Comparison of ENCODE assay signal across 13 mouse cellular contexts in genomic region chr4:55098366-55098765, GRCm38 (mm10).
"Had no signal": no experiment of that assay in that cellular context is flagged by ENCODE, and none has a peak within 500 bp of the region (broad histone marks: within the 10 kb centered on the region; RNA-seq: fewer than 3 reads in every experiment).

No protein-coding gene starts in this region.

- ATAC-seq: liver, embryonic 12.5 days; midbrain, embryonic 15.5 days had no signal

- H3K36me3 ChIP-seq: kidney, embryonic 15.5 days; limb, embryonic 15.5 days; liver, embryonic 12.5 days; lung, embryonic 15.5 days; midbrain, embryonic 15.5 days had no signal

- DNase-seq: kidney, adult 2 months; kidney, postnatal 14 days; lung, postnatal 14 days; right cerebral cortex, adult 18-20 months; right cerebral cortex, postnatal 25 days; thymus, adult 18-20 months; thymus, postnatal 14 days had no signal

- H3K27ac ChIP-seq: kidney, embryonic 15.5 days; limb, embryonic 15.5 days; liver, embryonic 12.5 days; lung, embryonic 15.5 days; midbrain, embryonic 15.5 days had no signal

- H3K9me3 ChIP-seq: kidney, embryonic 15.5 days; limb, embryonic 15.5 days; liver, embryonic 12.5 days; lung, embryonic 15.5 days; midbrain, embryonic 15.5 days had no signal

- H3K4me2 ChIP-seq: kidney, embryonic 15.5 days; limb, embryonic 15.5 days; liver, embryonic 12.5 days; lung, embryonic 15.5 days; midbrain, embryonic 11.5 days; midbrain, embryonic 15.5 days had no signal

- H3K4me1 ChIP-seq: kidney, embryonic 15.5 days; limb, embryonic 15.5 days; liver, embryonic 12.5 days; lung, embryonic 15.5 days; midbrain, embryonic 15.5 days had no signal

- H3K9ac ChIP-seq: kidney, embryonic 15.5 days; limb, embryonic 15.5 days; liver, embryonic 12.5 days; lung, embryonic 15.5 days; midbrain, embryonic 15.5 days had no signal

- H3K4me3 ChIP-seq: kidney, embryonic 15.5 days; limb, embryonic 15.5 days; liver, embryonic 12.5 days; lung, embryonic 15.5 days; midbrain, embryonic 15.5 days had no signal

- H3K27me3 ChIP-seq: kidney, embryonic 15.5 days; limb, embryonic 15.5 days; liver, embryonic 12.5 days; lung, embryonic 15.5 days; midbrain, embryonic 15.5 days had no signal
